Mouse (Mus musculus) erythroblast, adult 5-6 weeks (primary cell): ENCODE results near the gene Khdc1a. TPM values are rescaled to one million over a fixed set of nuclear protein-coding genes. Genes with fewer than 3 reads are reported as not detected.
"Not testable (repeated sequence)": the region's sequence is repeated elsewhere in the genome, so short reads cannot be mapped to it uniquely, and the experiment has no call there.

Source experiments
- ATAC-seq: replicated peaks from 2 replicates; pipeline ENCODE4 v1.8.0; 2016; ENCODE audit warnings: moderate number of reproducible peaks, mild to moderate bottlenecking, moderate TSS enrichment, inconsistent platforms; ENCODE audit not compliant: poor library complexity, low FRiP score, severe bottlenecking
- total RNA-seq, 2 experiments: library from RNA; stranded (forward) in 1 of 2; stranded (reverse) in 1 of 2; fragments of 150-400 nt in 1 of 2; fragments of 200-764, 138-1000 nt in 1 of 2; gene quantifications; 2 replicates each; pipeline versions ENCODE4 v1.2.3 to v1.2.4; 2015 to 2017; ENCODE audit warnings: low replicate concordance in 2 of 2

Gene Khdc1a
- total RNA-seq, 2 experiments from 2014 or later, result not detected

- ATAC-seq, result not testable (repeated sequence)
Measured at GRCm38 (mm10) chr1:21368031-21368430, 18.6 kb downstream of the Khdc1a start, which contains the start of gene Khdc1c. Gene Khdc1c (plus strand): TSS chr1:21368331.

- ATAC-seq, result no peak
Measured at GRCm38 (mm10) chr1:21383256-21383655, 33.8 kb downstream of the Khdc1a start, which contains the start of gene Khdc1b. Gene Khdc1b (plus strand): TSS chr1:21383556.

GRCm38 (mm10) chr1:21391138-21391671 lies 41.8 kb downstream of the Khdc1a start:
- ATAC-seq, result no peak

Other genes starting within 250 kb of the Khdc1a start
- not detected in 2 replicates for gene Tmem14a, start 131.1 kb upstream of the Khdc1a start, total RNA-seq (2015; ENCODE audit: low replicate concordance)
- not detected in 2 replicates for gene Tmem14a, start 131.1 kb upstream of the Khdc1a start, total RNA-seq (2017; ENCODE audit: low replicate concordance)
- not detected in 2 replicates for gene Gsta3, start 109.1 kb upstream of the Khdc1a start, total RNA-seq (2015; ENCODE audit: low replicate concordance)
- gene Gsta3, start 109.1 kb upstream of the Khdc1a start, total RNA-seq (2017; ENCODE audit: low replicate concordance), result not detected in 2 replicates
- gene Khdc1c, start 18.7 kb downstream of the Khdc1a start, total RNA-seq (2015; ENCODE audit: low replicate concordance), result not detected in 2 replicates
- gene Khdc1c, start 18.7 kb downstream of the Khdc1a start, total RNA-seq (2017; ENCODE audit: low replicate concordance), result not detected in 2 replicates
- gene Khdc1b, start 33.9 kb downstream of the Khdc1a start, total RNA-seq (2015; ENCODE audit: low replicate concordance), result 0.63 TPM in 1 of 2 replicates, not detected in the other
- gene Khdc1b, start 33.9 kb downstream of the Khdc1a start, total RNA-seq (2017; ENCODE audit: low replicate concordance), result 0.17 TPM in 1 of 2 replicates, not detected in the other